Mouse (Mus musculus): ENCODE data around the gene Amdhd2.
"Not testable (repeated sequence)": the region's sequence is repeated elsewhere in the genome, so short reads cannot be mapped to it uniquely, and the experiment has no call there.

The Amdhd2 gene

GRCm38 (mm10) chr17:24156394-24156793 lies 7.2 kb downstream of the Amdhd2 start:
- DNase-seq (ENCODE audit: low spot score), result no peak

DNA sequence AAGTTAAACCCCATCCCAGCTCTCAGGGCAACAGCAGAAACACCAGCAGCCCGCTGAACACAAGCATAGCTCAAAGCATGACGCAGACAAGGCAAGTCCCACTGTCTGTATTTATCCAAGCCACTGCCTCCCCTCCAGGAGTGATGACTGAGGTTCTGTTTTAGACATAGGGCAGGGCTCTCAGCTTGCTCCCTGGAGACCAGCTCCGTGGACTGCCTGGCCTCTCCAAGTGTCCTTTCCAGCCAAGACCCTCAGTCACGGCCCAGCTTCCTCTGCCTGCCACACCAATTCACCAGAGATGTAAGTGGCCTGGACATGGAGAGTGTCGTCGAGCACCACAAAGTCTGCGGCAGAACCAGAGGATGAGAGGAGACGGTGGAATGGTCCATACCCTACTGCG lies 7.8 kb downstream of the Amdhd2 start:
- no peak for DNase-seq (ENCODE audit: low spot score)

DNA sequence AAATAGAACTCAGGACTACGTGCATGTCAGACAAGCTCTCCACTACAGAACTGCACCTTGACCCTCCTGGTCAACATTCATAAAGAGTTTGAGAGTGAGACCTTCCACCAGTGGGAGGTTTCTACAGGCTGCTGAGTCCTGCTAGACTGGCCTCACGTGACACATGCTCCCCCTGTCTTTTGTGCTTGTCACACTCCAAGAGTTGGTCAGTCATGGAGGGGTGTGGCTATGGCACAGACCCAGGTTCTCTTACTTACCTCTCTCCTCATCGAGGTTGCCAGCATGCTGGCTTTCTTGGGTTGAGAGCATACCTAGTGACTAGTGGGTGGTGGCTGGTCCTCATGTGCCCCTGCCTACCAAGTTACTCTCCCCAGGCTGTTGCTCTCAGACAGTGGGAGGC lies 9.1 kb downstream of the Amdhd2 start:
- DNase-seq (ENCODE audit: low spot score), result no peak

DNA sequence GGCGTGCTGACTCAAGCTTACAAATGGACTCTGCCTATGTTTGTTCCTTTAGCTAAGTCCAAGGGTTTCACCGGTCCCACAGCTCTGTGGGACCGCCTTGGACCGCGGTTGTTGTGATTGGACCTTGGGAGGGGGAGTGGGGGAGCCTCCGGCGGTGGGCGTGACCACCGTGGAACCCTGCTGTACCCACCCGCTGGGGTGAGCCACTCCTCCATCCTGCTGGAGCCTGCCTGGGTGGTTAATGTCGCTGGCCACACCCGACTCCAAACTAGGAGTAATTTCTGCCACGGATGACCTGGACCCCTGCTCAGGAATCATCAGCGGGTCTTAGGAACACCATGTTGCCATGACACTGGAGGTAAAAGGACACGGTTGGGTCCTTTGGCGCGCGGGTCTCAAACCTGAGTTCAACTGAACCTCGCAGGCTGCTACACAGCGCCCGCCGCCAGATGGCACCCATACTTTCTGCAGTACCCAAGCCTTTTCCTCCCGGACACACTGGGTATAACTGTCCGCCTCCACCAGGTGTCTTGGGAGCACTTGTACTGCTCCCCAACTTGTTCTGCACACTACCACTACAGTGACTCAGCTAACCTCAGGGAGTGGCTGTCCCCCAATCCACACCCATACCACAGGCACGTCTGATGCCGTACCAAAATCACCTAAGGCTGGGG lies 11.5 kb downstream of the Amdhd2 start:
- DNase-seq (ENCODE audit: low spot score), result peak; percentile 86

DNA sequence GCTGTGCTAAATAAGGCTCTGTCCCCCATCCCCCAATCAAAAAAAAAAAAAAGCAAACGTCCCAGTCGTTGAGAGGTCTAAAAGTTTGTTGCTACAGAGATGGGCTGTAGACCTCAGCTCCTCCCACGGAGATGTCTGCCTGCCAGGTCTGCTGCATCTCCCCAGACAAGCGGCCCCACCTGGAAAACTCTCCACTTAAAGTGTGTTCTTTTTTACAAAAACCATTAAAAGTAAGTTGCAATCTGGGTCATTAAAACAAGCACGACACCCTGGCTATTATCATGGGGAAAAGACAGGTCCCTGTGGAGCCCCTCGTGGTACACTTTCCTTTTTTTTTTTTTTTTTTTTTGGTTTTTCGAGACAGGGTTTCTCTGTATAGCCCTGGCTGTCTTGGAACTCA lies 12.2 kb downstream of the Amdhd2 start:
- DNase-seq (ENCODE audit: low spot score), result no peak

DNA sequence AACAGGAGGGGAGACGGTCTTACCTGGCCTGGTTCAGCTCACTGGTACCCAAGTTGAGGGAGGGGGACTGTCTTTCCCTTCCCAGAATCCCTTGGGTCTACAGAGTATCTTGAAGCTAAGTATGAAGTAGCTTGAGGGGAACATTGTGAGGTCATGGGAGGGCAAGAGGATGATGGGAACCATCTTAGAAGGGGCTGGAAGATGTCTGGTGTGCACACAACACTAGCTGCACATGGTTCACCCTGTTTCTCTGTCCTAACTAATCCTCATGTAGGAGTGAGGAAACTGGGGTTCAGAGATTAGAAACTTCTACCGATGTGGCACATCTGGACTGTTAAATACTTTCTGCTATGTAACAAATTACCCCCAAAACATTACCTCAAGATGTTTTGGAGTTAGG lies 12.7 kb downstream of the Amdhd2 start, which contains the start of gene Pdpk1:
TSS of gene Pdpk1 (minus strand) at position 101 of the 400 bp plus-strand sequence.
- DNase-seq (ENCODE audit: low spot score), result no peak

DNA sequence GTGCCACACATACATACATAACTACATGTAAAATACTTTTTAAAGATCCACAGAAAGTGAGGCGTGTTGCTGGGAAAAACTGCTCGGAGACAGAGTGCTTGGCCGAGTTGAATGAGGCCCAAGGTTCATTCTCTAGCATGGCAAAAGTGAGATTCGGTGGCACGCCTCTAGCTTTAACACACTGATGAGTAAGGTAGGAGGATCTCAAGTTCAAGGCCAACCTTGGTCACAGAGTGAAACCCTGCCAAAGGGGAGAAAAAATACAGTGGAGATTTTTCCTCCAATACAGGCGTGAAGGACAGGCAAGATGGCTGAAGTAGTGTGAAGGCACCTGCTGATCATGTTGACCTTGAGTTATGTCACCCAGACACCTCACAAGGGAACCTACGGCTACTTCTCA lies 14.1 kb downstream of the Amdhd2 start:
- DNase-seq (ENCODE audit: low spot score), result no peak

DNA sequence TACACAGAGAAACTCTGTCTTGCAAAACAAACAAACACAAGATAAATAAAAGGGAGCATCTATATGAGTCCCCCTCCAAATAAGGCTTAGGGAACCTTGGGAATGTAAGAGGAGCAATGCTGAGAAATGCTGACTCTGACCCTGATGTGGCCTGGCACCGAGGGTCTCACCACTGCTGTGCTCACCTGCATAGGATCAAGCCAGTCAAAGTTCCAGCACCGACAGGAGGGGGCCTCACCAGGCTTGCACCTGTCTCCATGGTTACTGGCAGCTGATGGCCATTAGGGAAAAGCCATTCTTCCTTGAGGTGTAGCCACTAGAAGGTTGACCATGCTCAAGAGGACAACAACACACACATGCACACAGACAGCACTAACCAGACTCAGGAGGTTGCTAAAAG lies 20.7 kb downstream of the Amdhd2 start:
- no peak for DNase-seq (ENCODE audit: low spot score)

GRCm38 (mm10) chr17:24141425-24141920 lies 22.1 kb downstream of the Amdhd2 start:
- peak; percentile 97 for DNase-seq (ENCODE audit: low spot score)

DNA sequence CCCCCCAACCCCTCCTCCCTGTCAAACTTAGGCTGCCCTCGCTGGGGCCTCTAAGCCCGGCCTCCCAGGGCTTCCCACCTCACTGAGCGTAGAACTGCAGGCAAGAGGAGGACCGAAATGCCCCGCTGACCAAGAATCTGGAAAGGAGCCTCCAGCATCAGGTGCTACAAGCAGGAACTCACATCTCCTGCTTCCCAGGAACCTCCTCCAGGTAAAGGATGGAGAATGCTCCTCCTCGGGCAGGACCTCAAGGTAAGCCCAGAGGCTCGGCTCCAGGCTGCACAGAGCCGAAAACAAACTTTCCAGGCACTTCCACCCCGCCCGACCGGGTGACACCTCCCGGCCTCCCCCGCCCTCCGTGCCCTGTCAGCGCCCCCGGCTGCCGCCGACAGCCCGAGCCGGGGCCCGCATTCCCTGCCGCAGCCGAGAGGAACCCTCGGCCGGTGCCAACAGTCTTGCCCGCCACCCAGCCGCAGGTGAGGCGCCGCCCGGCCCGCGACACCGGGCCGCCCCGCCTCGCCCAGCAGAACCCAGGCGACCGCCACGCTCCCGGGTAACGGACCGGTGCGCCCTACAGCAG lies 22.6 kb downstream of the Amdhd2 start:
- peak; percentile 37 for DNase-seq (ENCODE audit: low spot score)

DNA sequence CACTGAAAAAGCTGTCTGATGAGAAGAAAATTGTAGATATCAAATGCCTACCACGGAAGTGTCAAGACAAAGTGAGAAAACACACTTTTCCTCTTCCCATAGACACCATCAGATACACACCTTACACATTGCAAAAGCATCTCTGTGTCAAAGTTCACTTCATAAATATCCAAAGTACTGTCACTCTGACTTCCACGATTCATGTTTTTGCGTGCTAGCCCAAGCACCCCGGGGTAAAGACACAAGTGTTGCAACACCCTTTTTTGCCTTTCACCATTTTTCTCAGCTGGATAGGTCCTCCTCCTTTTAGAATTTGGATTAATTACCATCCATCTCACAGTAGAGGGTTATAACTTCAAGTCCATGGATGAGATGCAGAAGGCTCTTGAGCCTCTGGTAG lies 23.6 kb downstream of the Amdhd2 start:
- no peak for DNase-seq (ENCODE audit: low spot score)

DNA sequence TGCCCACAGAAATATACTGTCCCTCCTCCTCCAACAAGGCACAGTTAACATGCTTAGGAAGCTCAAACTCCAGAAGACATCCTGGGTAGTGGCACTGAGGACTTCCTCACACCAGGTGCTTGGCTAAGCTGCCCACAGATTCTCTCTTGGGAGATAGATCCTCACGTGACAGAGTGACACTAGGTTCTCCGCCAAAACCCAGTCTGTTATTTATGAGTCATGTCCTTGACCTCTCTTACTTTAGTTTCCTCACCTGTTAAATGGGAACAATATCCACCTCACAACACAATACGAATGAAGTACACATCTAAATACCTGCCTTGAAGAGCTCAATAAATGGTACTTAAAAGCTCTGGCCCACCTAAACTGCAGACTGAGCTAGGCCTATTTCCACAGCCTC lies 24.3 kb downstream of the Amdhd2 start:
- no peak for DNase-seq (ENCODE audit: low spot score)

- no peak for DNase-seq (ENCODE audit: low spot score)
These were observed 26.2 kb downstream of the Amdhd2 start for GRCm38 (mm10) chr17:24137226-24137880.

DNA sequence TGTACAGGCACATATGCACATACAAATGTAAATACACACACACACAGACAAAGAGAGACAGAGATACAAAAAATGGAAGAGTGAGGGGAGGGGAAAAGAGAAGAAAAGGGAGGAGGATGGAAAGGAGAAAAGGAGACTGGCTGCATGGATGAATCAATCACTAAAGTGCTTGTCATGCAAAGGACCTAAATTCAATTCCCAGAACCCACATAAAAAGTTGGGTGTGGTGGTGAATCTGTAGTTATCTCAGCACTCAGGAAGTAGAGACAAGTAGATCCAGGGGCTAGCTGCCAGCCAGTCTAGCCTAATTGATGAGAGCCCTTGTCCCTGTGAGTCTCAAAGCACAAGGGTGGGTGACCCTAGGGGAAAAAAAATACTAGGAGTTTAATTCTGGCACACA lies 29.5 kb downstream of the Amdhd2 start:
- DNase-seq (ENCODE audit: low spot score), result no peak

DNA sequence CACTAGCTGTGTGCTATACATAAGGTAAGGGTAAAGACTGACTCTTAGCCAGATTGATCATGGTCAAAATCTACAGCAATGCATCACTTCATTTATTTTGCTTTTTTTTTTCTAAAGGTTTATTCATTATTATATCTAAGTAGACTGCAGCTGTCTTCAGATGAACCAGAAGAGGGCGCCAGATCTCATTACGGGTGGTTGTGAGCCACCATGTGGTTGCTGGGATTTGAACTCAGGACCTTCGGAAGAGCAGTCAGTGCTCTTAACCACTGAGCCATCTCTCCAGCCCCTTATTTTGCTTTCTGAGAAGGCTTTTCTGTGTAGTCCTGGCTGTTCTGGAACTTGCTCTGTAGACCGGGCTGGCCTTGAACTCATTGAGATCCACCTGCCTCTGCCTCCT lies 30.6 kb downstream of the Amdhd2 start:
- not testable (repeated sequence) for DNase-seq (ENCODE audit: low spot score)

GRCm38 (mm10) chr17:24131570-24131969 lies 32.0 kb downstream of the Amdhd2 start:
- no peak for DNase-seq (ENCODE audit: low spot score)

- DNase-seq (ENCODE audit: low spot score), result not testable (repeated sequence)
These were observed 34.3 kb downstream of the Amdhd2 start for GRCm38 (mm10) chr17:24129246-24129645.

- no peak for DNase-seq (ENCODE audit: low spot score)
These were observed 36.0 kb downstream of the Amdhd2 start for GRCm38 (mm10) chr17:24127592-24127991.

- no peak for DNase-seq (ENCODE audit: low spot score)
These were observed 36.8 kb downstream of the Amdhd2 start for GRCm38 (mm10) chr17:24126801-24127200.

GRCm38 (mm10) chr17:24119446-24119845 lies 44.1 kb downstream of the Amdhd2 start:
- no peak for DNase-seq (ENCODE audit: low spot score)

DNA sequence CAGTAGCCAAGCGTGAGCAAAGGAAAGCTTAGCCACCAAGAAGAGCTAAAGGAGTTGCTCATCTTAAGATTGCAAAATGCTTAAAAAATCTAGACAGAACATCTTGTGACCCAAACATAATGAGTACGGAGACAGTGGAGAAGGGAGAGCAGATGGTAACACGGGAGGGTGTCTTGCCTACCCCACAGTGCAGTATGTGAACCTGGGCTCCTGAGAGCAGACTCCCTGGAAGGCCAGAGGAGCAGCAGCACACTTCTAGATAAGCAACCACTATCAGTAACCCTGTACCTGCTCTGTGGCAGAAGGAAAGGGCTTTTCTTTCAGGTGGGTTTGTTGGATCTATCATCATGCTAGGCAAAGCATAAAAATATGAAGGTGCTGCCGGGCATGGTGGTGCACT lies 50.5 kb downstream of the Amdhd2 start:
- DNase-seq (ENCODE audit: low spot score), result no peak

GRCm38 (mm10) chr17:24111256-24111655 lies 52.3 kb downstream of the Amdhd2 start:
- DNase-seq (ENCODE audit: low spot score), result no peak

GRCm38 (mm10) chr17:24108896-24109295 lies 54.7 kb downstream of the Amdhd2 start:
- no peak for DNase-seq (ENCODE audit: low spot score)
